Mouse (Mus musculus): ENCODE measurements around the gene Rbms1. TPM values are rescaled to one million over a fixed set of nuclear protein-coding genes. Genes with fewer than 3 reads are reported as not detected.

Gene Rbms1
- total RNA-seq, 1 experiment from 2014 or later: 91.2 TPM

- ATAC-seq (replicated peaks; ENCODE audit: insufficient number of reproducible peaks, low FRiP score, low TSS enrichment, poor library complexity, severe bottlenecking): no peak
These were observed 80.6 kb downstream of the Rbms1 start for GRCm38 (mm10) chr2:60882202-60883042.

- no peak for ATAC-seq (replicated peaks; ENCODE audit: insufficient number of reproducible peaks, low FRiP score, low TSS enrichment, poor library complexity, severe bottlenecking)
These were observed 81.4 kb downstream of the Rbms1 start for GRCm38 (mm10) chr2:60881571-60882041.

- no peak for ATAC-seq (replicated peaks; ENCODE audit: insufficient number of reproducible peaks, low FRiP score, low TSS enrichment, poor library complexity, severe bottlenecking)
These were observed 82.0 kb downstream of the Rbms1 start for GRCm38 (mm10) chr2:60880789-60881570.

- ATAC-seq (replicated peaks; ENCODE audit: insufficient number of reproducible peaks, low FRiP score, low TSS enrichment, poor library complexity, severe bottlenecking): no peak
These were observed 82.8 kb downstream of the Rbms1 start for GRCm38 (mm10) chr2:60879966-60880788.

- no peak for ATAC-seq (replicated peaks; ENCODE audit: insufficient number of reproducible peaks, low FRiP score, low TSS enrichment, poor library complexity, severe bottlenecking)
These were observed 83.7 kb downstream of the Rbms1 start for GRCm38 (mm10) chr2:60879141-60879818.

GRCm38 (mm10) chr2:60877543-60878386 is 85.2 kb downstream of the Rbms1 start:
- peak; percentile 60 for ATAC-seq (replicated peaks; ENCODE audit: insufficient number of reproducible peaks, low FRiP score, low TSS enrichment, poor library complexity, severe bottlenecking)

GRCm38 (mm10) chr2:60876891-60877290 is 86.1 kb downstream of the Rbms1 start:
- no peak for ATAC-seq (replicated peaks; ENCODE audit: insufficient number of reproducible peaks, low FRiP score, low TSS enrichment, poor library complexity, severe bottlenecking)

GRCm38 (mm10) chr2:60872095-60872811 is 90.7 kb downstream of the Rbms1 start:
- ATAC-seq (replicated peaks; ENCODE audit: insufficient number of reproducible peaks, low FRiP score, low TSS enrichment, poor library complexity, severe bottlenecking): no peak

- no peak for ATAC-seq (replicated peaks; ENCODE audit: insufficient number of reproducible peaks, low FRiP score, low TSS enrichment, poor library complexity, severe bottlenecking)
These were observed 92.0 kb downstream of the Rbms1 start for GRCm38 (mm10) chr2:60871001-60871400.

GRCm38 (mm10) chr2:60870450-60870849 is 92.5 kb downstream of the Rbms1 start:
- ATAC-seq (replicated peaks; ENCODE audit: insufficient number of reproducible peaks, low FRiP score, low TSS enrichment, poor library complexity, severe bottlenecking): no peak

- no peak for ATAC-seq (replicated peaks; ENCODE audit: insufficient number of reproducible peaks, low FRiP score, low TSS enrichment, poor library complexity, severe bottlenecking)
These were observed 93.8 kb downstream of the Rbms1 start for GRCm38 (mm10) chr2:60869001-60869743.

GRCm38 (mm10) chr2:60868060-60868662 is 94.8 kb downstream of the Rbms1 start:
- ATAC-seq (replicated peaks; ENCODE audit: insufficient number of reproducible peaks, low FRiP score, low TSS enrichment, poor library complexity, severe bottlenecking): no peak

GRCm38 (mm10) chr2:60867304-60867703 is 95.7 kb downstream of the Rbms1 start:
- ATAC-seq (replicated peaks; ENCODE audit: insufficient number of reproducible peaks, low FRiP score, low TSS enrichment, poor library complexity, severe bottlenecking): no peak

- no peak for ATAC-seq (replicated peaks; ENCODE audit: insufficient number of reproducible peaks, low FRiP score, low TSS enrichment, poor library complexity, severe bottlenecking)
These were observed 97.1 kb downstream of the Rbms1 start for GRCm38 (mm10) chr2:60865869-60866268.

GRCm38 (mm10) chr2:60864977-60865376 is 98.0 kb downstream of the Rbms1 start:
- ATAC-seq (replicated peaks; ENCODE audit: insufficient number of reproducible peaks, low FRiP score, low TSS enrichment, poor library complexity, severe bottlenecking): no peak

- ATAC-seq (replicated peaks; ENCODE audit: insufficient number of reproducible peaks, low FRiP score, low TSS enrichment, poor library complexity, severe bottlenecking): no peak
These were observed 98.7 kb downstream of the Rbms1 start for GRCm38 (mm10) chr2:60864256-60864795.
